Mouse (Mus musculus): ENCODE measurements around the gene Gm36864.

DNA sequence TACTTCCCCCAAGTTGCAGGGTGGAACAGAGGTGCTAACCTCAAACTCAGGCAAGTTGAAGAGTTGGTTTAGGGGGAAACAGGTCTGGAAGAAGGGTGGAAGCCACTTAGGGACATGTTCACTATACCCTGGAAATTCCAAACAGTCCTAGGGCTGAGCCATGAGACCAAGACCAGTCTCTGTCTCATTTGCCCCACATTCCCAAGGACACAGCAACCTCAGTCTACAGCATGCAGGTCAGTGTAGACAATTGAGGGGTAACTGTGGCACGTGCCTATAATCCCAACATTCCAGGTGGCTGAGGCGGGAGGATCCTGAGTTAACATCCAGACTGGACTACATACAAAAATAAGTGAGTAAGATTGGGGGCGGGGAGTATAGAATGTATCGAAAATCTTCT lies 13.3 kb downstream of the Gm36864 start:
- TF ChIP-seq CTCF (IDR thresholded peaks at IDR 0.05; ENCODE audit: control insufficient read depth, insufficient read depth, insufficient read length) (no peak), MYOG (IDR thresholded peaks at IDR 0.05; ENCODE audit: control insufficient read depth, extremely low read depth, insufficient read length) (no peak), CEBPB (IDR thresholded peaks at IDR 0.05; ENCODE audit: low read depth) (no peak), MAX (IDR thresholded peaks at IDR 0.05) (no peak), USF1 (IDR thresholded peaks at IDR 0.05; ENCODE audit: low read depth) (no peak), MYOD1 (IDR thresholded peaks at IDR 0.05; ENCODE audit: control insufficient read depth, insufficient read length, low read depth) (no peak), FOSL1 (IDR thresholded peaks at IDR 0.05; ENCODE audit: insufficient read depth, low read length, poor library complexity, severe bottlenecking) (no peak)
